Mouse (Mus musculus) limb, embryonic 13.5 days (tissue): ENCODE measurements around the gene Sp3. TPM values are rescaled to one million over a fixed set of nuclear protein-coding genes. Genes with fewer than 3 reads are reported as not detected.
A peak's percentile ranks its signal among the peaks of the same experiment; 100 is the strongest.

Experiments
- ATAC-seq: fragments of 200-750 bp; cut with Nextera tagmentation; 2 replicates; pipeline ENCODE4 v1.8.0; 2017; ENCODE audit warnings: low read depth, moderate number of reproducible peaks, moderate TSS enrichment; ENCODE audit not compliant: low FRiP score
- H3K27ac ChIP-seq: fragments of 300-500 bp; sonication (generic); 2 replicates; pipeline ENCODE4 v1.5.1; 2015; ENCODE audit warnings: inconsistent platforms, mild to moderate bottlenecking, moderate library complexity
- H3K27me3 ChIP-seq: fragments of 300-500 bp; sonication (generic); 2 replicates; pipeline ENCODE4 v1.6.1; 2015; ENCODE audit warnings: mild to moderate bottlenecking, inconsistent platforms
- H3K36me3 ChIP-seq: fragments of 300-500 bp; sonication (generic); 2 replicates; pipeline ENCODE4 v1.6.1; 2015; ENCODE audit warnings: inconsistent platforms, mild to moderate bottlenecking, moderate library complexity
- H3K4me1 ChIP-seq: fragments of 300-500 bp; sonication (generic); 2 replicates; pipeline ENCODE4 v1.6.1; 2015; ENCODE audit warnings: inconsistent platforms
- H3K4me2 ChIP-seq: fragments of 300-500 bp; sonication (generic); replicated peaks from 2 replicates; pipeline ENCODE4 v1.6.1; 2015; ENCODE audit warnings: inconsistent platforms, mild to moderate bottlenecking, moderate library complexity
- H3K4me3 ChIP-seq: fragments of 300-500 bp; sonication (generic); 2 replicates; pipeline ENCODE4 v1.5.1; 2015; ENCODE audit warnings: moderate library complexity, mild to moderate bottlenecking, inconsistent platforms
- H3K9ac ChIP-seq: fragments of 300-500 bp; sonication (generic); 2 replicates; pipeline ENCODE4 v1.6.1; 2015; ENCODE audit warnings: mild to moderate bottlenecking, inconsistent platforms
- H3K9me3 ChIP-seq: fragments of 300-500 bp; sonication (generic); 2 replicates; pipeline ENCODE4 v1.6.1; 2016; ENCODE audit warnings: inconsistent platforms
- WGBS: fragments of 180-500 bp; shearing (Covaris S2); methylation state at CpG from one replicate; pipeline ENCODE4 v1.1.7; 2015; 5-methylcytosine and 5-hydroxymethylcytosine counted together
- polyA plus RNA-seq: library from polyadenylated mRNA; unstranded; fragments of >200 nt; fragmentation: Nextera tagmentation; extraction: Ambion mirVana; gene quantifications from 2 replicates; pipeline ENCODE4 v1.2.1, GENCODE M21; 2015

Gene Sp3
- polyA plus RNA-seq, 1 experiment from 2014 or later: 65.4 TPM

DNA sequence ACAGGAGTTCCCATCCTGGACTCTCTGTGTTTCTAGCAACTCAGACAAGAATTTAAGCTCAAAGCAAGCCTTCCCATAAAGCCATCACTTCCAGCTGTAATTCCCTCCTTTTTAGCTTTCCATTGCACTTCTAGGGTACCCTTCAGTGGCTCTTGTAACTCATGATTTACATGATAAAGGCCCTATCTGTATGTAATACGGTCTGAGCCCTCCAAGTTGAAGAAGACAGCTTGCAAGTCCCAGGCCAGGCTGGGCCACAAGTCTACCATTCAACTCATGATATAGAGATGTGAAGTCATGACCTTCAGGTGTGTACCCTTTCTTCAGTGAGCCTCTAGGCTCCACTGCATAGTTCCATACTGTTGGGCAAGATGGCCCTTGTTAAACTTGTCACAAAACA is 5.3 kb upstream of the Sp3 start:
- peaks cover 14% of the 10 kb centered on the region for H3K9me3 ChIP-seq
- peaks cover 18% of the 10 kb centered on the region for H3K4me1 ChIP-seq
- H3K27ac ChIP-seq: no peak overlapping the region
- no peak for ATAC-seq
- WGBS: 67% methylated on average over 1 of the region's 1 CpGs
- peaks cover 19% of the 10 kb centered on the region for H3K36me3 ChIP-seq
- H3K4me2 ChIP-seq: no peak overlapping the region
- H3K27me3 ChIP-seq: no peaks in the 10 kb centered on the region
- no peak overlapping the region for H3K4me3 ChIP-seq
- no peak overlapping the region for H3K9ac ChIP-seq

DNA sequence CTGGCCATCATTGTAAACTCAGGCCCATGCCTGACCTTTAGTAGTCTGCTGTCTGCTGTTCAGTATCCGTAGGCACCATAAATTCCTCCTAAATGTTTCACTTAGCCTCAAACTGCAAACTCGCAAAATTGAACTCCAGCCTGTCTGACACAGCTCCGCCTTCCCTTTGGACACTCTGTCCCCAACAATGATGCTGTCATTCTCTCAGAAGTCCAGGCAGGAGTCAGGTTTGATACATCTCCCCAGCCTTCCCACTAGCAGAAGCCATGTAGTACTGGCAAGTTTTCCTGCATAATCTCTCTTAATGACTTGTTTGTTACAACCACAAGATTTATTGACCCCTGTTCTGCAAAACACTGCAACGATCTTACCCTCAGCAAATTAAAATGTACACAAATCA is 4.6 kb upstream of the Sp3 start:
- H3K4me3 ChIP-seq: no peak overlapping the region
- peaks cover 18% of the 10 kb centered on the region for H3K4me1 ChIP-seq
- no peak overlapping the region for H3K4me2 ChIP-seq
- no peak for ATAC-seq
- WGBS: 24% methylated on average over 4 of the region's 4 CpGs
- no peak overlapping the region for H3K9ac ChIP-seq
- no peaks in the 10 kb centered on the region for H3K27me3 ChIP-seq
- H3K9me3 ChIP-seq: peaks cover 14% of the 10 kb centered on the region
- no peak overlapping the region; the same call in 1 of the 2 replicates for H3K27ac ChIP-seq
- H3K36me3 ChIP-seq: peaks cover 19% of the 10 kb centered on the region

DNA sequence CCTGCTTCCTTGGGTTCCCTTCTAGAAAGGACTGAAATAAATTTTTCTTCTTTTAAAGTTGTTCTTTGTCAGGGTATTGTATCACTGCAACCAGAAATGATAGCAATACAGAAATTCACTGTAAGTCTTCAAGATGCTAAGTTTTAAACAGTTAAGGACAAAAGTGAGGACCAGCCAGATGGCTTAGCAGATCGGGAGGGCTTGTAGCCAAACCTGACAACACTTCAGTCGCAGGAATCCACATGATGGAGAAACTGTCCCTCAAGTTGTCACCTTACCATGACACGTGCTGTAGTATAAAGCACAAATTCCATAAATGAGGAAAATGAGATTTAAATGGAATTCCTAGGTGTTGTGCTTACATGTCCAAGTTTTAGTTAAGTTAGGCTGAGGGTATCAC is 3.0 kb upstream of the Sp3 start:
- H3K36me3 ChIP-seq: peaks cover 5% of the 10 kb centered on the region
- H3K27ac ChIP-seq: no peak overlapping the region
- no peak overlapping the region for H3K4me2 ChIP-seq
- no peak overlapping the region for H3K9ac ChIP-seq
- H3K9me3 ChIP-seq: peaks cover 5% of the 10 kb centered on the region
- no peak overlapping the region for H3K4me3 ChIP-seq
- no peak for ATAC-seq
- H3K4me1 ChIP-seq: peaks cover 18% of the 10 kb centered on the region
- no peaks in the 10 kb centered on the region for H3K27me3 ChIP-seq
- 92% methylated on average over 3 of the region's 3 CpGs for WGBS

DNA sequence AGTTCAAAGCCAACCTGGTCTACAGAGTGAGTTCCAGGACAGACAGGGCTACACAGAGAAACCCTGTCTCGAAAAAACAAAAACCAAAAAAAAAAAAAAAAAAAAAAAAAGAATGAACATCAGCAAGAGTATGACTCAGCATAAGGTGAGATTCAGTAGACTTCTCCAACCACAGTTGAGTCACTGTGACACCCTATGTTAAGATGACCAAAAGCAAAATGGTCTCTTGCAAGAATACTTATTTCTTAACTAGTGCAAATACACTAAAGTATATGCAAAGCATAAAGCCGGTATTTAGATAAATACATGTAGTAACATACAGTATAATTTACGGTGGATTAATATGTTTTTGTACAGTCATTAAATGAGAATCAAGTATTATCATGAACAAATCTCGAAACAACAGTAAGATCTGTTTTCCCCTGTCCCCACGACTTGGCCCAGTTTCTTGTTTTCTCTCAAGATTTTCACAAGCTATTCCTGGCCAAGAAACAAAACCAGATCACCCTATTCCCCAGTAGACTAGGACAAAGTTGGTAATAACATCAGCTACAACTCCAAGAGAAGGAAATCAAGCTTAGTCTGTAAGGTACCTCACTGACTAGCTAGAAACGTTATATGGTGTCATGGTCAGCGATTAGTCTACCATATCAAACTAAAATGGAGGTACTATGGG is 2.0 kb upstream of the Sp3 start:
- peaks cover 19% of the 10 kb centered on the region for H3K4me1 ChIP-seq
- no peak overlapping the region for H3K27ac ChIP-seq
- no peak overlapping the region for H3K9ac ChIP-seq
- no peaks in the 10 kb centered on the region for H3K36me3 ChIP-seq
- 89% methylated on average over 7 of the region's 7 CpGs for WGBS
- H3K9me3 ChIP-seq: no peaks in the 10 kb centered on the region
- no peak overlapping the region for H3K4me3 ChIP-seq
- ATAC-seq: no peak
- H3K4me2 ChIP-seq: no peak overlapping the region
- H3K27me3 ChIP-seq: no peaks in the 10 kb centered on the region

DNA sequence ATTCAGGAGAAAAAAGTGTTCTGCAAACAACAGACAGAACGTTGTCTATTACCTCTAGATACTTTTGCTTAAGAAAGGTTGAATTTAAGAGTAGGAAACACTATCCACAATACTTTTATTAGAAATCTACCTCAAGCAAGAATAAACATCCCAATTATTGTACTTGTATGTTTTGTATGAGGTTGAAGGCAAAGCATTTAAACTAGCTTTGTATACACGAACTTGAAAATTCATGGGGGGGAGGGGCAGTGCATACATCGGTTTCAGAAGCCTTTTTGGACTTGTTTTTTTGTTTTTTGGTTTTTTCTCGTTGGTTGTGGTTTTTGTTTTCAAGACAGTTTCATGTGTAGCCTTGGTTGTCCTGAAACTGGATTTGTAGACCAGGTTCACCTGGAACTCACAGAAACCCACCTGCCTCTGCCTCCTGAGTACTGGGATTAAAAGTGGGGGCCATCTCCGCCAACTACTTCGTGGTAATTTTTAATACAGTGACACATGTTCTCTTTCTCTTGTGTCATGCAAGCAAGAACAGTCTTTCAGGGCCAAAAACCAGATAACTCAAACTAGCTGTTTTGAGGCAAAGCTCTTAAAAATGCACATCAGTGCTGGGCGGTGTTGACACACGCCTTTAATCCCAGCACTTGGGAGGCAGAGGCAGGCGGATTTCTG is 1.3 kb upstream of the Sp3 start:
- peak overlapping the region; percentile 75 for H3K4me2 ChIP-seq
- H3K4me1 ChIP-seq: peaks cover 25% of the 10 kb centered on the region
- ATAC-seq: no peak
- WGBS: 84% methylated on average over 9 of the region's 9 CpGs
- H3K27ac ChIP-seq: no peak overlapping the region; the same call in 1 of the 2 replicates
- peak overlapping the region; percentile 100; the same call in 1 of the 2 replicates for H3K9ac ChIP-seq
- H3K9me3 ChIP-seq: no peaks in the 10 kb centered on the region
- H3K36me3 ChIP-seq: no peaks in the 10 kb centered on the region
- H3K4me3 ChIP-seq: peak overlapping the region; percentile 73; the same call in 1 of the 2 replicates
- no peaks in the 10 kb centered on the region for H3K27me3 ChIP-seq

DNA sequence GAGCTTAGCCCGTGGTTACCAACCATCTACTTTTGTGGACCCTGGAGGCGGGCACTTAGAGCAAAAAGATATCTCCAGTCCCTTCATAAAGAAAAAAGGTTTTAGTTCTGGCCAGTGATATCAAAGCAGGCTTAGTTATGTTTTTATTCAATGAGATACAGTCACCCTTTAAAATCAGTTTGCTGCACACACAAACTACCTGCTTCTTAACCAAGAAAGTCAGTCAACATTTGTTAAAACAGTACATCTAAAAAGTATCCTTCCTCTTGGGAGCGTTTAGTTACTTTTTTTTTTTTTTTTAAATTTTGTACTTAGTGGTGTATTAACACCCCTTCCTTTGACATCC is 802 bp upstream of the Sp3 start:
- peak overlapping the region; percentile 100 for H3K27ac ChIP-seq
- peak overlapping the region; percentile 75 for H3K4me2 ChIP-seq
- WGBS: 20% methylated on average over 3 of the region's 3 CpGs
- peaks cover 29% of the 10 kb centered on the region for H3K4me1 ChIP-seq
- H3K36me3 ChIP-seq: peaks cover 1% of the 10 kb centered on the region; the same call in 1 of the 2 replicates
- no peak for ATAC-seq
- H3K9me3 ChIP-seq: no peaks in the 10 kb centered on the region
- H3K9ac ChIP-seq: peak overlapping the region; percentile 100
- peak overlapping the region; percentile 73 for H3K4me3 ChIP-seq
- H3K27me3 ChIP-seq: no peaks in the 10 kb centered on the region

DNA sequence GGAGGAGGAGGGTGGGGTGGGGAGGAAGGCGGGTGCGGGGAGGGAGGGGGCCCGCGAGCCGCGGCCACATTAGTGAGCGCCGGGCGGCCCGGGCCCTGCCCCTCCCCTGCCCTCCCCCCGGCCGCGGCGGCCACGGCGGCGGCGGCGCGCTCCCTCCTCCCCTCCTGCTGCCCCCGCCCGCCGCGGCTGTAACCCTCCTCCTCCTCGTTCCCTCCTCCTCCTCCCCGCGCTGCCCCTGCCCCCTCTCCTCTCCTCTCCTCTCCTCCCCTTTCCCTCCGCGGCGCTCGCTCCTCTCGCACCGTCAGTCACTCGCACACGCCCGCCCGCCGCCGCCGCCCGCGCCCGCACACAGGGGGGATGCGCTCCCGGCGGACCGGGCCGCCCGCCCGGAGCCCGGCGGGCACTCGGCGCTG is 581 bp downstream of the Sp3 start:
- Histone ChIP-seq H3K4me3 (peak overlapping the region; percentile 73), H3K4me1 (peaks cover 33% of the 10 kb centered on the region), H3K36me3 (peaks cover 7% of the 10 kb centered on the region; the same call in 1 of the 2 replicates), H3K4me2 (peak overlapping the region; percentile 41), H3K27ac (peak overlapping the region; percentile 100), H3K27me3 (no peaks in the 10 kb centered on the region), H3K9me3 (no peaks in the 10 kb centered on the region), H3K9ac (peak overlapping the region; percentile 100)
- peak; percentile 62 for ATAC-seq
- WGBS: 0% methylated on average over 5 of the region's 54 CpGs

DNA sequence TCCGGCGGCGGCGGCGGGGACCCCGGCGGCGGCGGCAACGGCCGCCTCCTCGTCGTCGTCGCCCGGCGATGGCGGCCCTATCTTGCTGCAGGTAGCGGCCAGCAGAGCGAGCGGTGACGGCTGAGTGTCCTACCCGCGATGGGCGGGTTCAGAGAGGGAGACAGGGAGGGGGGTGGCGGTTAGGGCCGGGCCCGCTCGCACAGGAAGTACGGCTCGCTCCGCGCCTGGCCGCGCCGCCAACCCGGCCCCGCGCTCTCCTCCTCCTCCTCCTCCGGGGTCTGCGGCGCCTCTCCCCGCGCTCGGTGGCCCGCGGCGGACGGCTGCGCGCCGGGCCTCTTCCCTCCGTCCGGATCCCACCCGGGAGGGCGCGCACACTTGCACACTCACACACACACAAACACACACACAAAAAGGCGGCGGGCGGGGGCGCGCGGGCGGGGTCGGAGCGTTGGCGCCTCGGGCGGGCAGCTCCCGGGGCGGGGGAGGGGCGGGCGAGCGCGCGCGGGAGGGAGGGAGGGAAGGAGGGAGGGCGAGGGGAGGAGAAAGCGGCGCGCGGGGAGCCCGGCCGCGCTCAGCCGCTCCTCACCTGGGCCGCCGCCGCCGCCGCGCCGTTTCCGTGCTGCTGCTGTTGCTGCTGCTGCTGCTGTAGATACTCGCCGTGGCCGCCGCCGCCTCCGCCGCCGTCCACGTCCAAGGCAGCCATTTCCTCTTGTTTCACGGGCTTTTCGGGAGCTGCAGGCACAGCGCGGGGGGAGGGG is 1.2 kb downstream of the Sp3 start:
- under 1% methylated on average over 76 of the region's 107 CpGs for WGBS
- Histone ChIP-seq H3K36me3 (peaks cover 7% of the 10 kb centered on the region; the same call in 1 of the 2 replicates), H3K9ac (peak overlapping the region; percentile 100), H3K4me2 (peak overlapping the region; percentile 75), H3K27ac (peak overlapping the region; percentile 100), H3K4me3 (peak overlapping the region; percentile 73), H3K9me3 (no peaks in the 10 kb centered on the region), H3K27me3 (no peaks in the 10 kb centered on the region), H3K4me1 (peaks cover 28% of the 10 kb centered on the region)
- peak; percentile 82 for ATAC-seq

DNA sequence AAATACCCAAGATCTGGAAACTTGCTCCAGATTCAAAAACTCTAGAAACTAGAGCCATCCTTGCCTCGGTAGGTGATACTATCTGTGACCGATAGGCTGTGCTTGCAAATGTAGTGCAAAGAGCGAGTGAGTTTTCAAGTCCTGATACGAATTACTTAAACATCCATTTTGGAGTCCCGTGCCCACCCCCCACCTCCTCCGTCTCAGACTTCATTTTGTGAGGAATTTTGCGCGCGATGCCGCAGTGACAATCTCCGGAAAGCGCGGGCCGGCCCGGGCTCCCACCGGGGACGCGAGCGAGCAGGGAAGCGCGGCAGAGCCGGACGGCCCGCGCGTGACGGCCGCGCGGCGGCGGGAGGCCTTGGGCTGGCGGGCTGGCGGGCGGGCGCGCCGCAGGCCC is 1.8 kb downstream of the Sp3 start:
- peak overlapping the region; percentile 75 for H3K4me2 ChIP-seq
- peaks cover 32% of the 10 kb centered on the region for H3K4me1 ChIP-seq
- H3K4me3 ChIP-seq: peak overlapping the region; percentile 73
- H3K9me3 ChIP-seq: no peaks in the 10 kb centered on the region
- under 1% methylated on average over 38 of the region's 38 CpGs for WGBS
- H3K27me3 ChIP-seq: no peaks in the 10 kb centered on the region
- ATAC-seq: no peak; the same call in 1 of the 2 replicates
- peaks cover 7% of the 10 kb centered on the region; the same call in 1 of the 2 replicates for H3K36me3 ChIP-seq
- peak overlapping the region; percentile 100 for H3K27ac ChIP-seq
- H3K9ac ChIP-seq: peak overlapping the region; percentile 100

DNA sequence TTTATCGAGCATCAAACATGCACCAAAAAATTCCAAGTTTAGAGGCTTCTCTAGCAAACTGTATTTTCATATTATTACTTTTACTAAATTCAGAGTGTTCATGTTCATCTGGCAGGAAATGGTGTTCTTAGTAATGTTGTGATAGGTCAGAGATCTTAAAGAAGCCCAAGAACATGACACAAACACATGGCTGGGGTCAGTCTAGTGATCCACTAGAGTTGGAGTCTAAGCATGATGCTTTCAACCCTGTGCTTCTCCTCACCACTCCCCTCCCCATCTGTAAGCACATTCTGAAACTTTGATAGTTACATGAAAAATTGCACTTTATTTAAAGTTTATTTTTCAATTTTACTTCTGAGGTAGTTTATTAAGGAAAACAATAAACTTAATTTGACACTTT is 3.0 kb downstream of the Sp3 start:
- no peaks in the 10 kb centered on the region for H3K9me3 ChIP-seq
- H3K4me3 ChIP-seq: peak overlapping the region; percentile 34
- H3K9ac ChIP-seq: peak overlapping the region; percentile 50; the same call in 1 of the 2 replicates
- no peaks in the 10 kb centered on the region for H3K27me3 ChIP-seq
- no peak overlapping the region for H3K27ac ChIP-seq
- ATAC-seq: no peak
- peak overlapping the region; percentile 63 for H3K4me2 ChIP-seq
- peaks cover 7% of the 10 kb centered on the region; the same call in 1 of the 2 replicates for H3K36me3 ChIP-seq
- 70% methylated on average over 1 of the region's 1 CpGs for WGBS
- peaks cover 34% of the 10 kb centered on the region for H3K4me1 ChIP-seq

DNA sequence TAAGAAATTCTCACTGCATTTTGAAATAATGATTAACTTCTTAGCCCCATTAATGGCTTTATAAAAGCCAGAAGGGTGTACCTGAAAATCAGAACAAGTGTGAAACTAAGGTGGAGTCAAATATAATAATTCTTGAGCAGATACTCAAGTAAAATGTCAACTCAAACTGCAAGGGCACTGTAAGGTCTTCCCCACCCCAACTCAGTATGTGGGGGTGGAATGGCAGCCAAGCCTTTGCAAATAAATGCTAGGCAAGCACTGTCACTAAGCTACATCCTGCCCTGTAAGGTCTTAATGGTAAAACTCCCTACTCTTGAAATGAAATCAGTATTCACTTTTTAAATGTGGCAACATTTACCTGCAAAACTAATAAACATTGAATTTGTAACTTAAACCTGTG is 4.2 kb downstream of the Sp3 start:
- Histone ChIP-seq H3K4me2 (peak overlapping the region; percentile 41), H3K9me3 (no peaks in the 10 kb centered on the region)

DNA sequence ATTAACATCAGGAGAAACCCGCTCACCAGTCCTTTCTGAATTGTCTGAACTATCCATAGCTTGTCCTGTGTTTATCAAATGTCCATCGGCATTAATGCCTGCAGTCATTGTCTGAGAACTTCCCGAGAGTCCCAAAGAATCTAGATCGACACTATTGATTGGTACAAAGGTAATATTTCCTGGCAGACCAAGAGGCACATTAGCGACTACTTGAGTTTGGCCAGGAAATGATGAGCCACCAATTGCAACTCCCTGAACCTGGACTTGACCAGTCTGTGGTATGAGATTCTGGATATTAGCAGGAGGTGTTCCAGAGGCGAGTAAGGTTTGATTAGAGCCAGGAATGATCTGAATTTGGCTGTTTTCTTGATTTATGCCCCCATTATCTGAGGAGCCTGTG is 9.4 kb downstream of the Sp3 start:
- Histone ChIP-seq H3K36me3 (peaks cover 35% of the 10 kb centered on the region), H3K4me2 (no peak overlapping the region), H3K4me1 (peaks cover 13% of the 10 kb centered on the region), H3K9ac (no peak overlapping the region), H3K27me3 (no peaks in the 10 kb centered on the region), H3K27ac (no peak overlapping the region), H3K4me3 (no peak overlapping the region), H3K9me3 (no peaks in the 10 kb centered on the region)
- 89% methylated on average over 6 of the region's 6 CpGs for WGBS
- no peak for ATAC-seq

More for the DNA sequence above, 4.2 kb downstream of the Sp3 start:
- Histone ChIP-seq H3K9ac (no peak overlapping the region), H3K27me3 (no peaks in the 10 kb centered on the region), H3K4me1 (peaks cover 27% of the 10 kb centered on the region), H3K4me3 (no peak overlapping the region), H3K36me3 (peaks cover 11% of the 10 kb centered on the region), H3K27ac (no peak overlapping the region)
- no peak for ATAC-seq
